Mouse (Mus musculus): Measurements from ENCODE around the gene Cops7a. TPM values are rescaled to one million over a fixed set of nuclear protein-coding genes. Genes with fewer than 3 reads are reported as not detected.
A peak's percentile ranks its signal among the peaks of the same experiment; 100 is the strongest.

Cops7a gene
- total RNA-seq, 2 experiments from 2014 or later = 99.1 to 100 TPM

DNA sequence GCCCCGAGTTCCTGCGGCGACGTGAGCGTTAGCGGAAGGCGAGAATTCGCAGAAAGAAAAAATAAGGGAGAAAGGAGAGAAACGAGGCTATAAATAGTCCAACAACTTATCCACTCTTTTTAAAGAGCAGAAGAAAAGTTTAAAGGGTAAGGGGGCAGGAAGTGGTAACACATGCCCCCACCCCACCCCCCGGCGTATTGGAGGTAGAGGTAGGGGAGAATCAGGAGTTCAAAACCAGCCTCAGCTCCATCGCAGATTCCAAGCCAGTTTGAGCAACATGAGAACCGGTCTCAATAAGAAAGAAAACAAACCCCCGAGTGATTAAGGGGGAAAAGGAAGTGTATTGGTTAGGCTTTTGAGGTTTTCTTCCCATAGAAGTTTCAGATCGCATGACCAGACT is 409 bp upstream of the Cops7a start:
- no peak for DNase-seq
- intact Hi-C loops (cut with DNase I; ENCODE audit: low total_unique reads) = no loop called here

DNA sequence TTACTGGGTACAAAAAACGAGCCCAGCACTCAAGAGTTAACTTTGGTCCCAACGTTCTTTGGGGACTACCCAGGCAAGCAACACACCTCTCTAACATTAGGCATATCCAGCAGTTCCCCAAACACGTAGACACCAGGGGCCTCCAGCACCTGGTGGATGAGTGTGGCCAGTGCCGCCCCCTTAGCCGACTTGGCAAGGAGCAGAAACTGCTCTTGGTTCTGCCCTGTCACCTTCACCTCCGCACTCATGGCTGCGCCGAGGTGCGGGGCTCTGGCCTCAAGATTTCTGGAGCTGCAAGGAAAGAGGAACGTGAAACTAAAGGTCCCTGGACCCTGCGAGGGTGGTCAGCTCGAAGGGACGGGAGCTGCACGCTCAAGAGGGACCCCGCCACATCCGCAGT is 700 bp downstream of the Cops7a start:
- intact Hi-C loops (cut with DNase I; ENCODE audit: low total_unique reads) = no loop called here
- peak; percentile 6 for DNase-seq

DNA sequence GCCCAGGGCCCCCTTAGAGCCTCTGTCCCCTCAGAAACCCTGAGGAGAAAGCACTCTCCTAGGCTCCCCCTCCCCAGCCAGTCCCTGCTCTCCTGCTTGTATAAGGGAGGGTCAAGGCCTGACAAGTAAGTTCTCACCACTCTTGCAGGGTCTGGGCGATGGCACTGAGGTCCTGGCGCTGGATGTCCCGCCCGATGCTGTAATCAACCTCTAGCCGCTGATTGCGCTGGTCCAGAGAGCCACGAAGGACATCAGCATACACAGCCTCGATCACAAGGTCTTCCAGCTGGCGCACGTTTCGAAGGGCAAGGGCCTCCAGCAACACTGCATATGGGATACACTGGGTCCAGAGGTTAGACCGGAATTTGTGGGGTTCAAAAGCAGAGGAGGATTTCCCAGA is 4.3 kb downstream of the Cops7a start:
- no peak for DNase-seq
- intact Hi-C loops (cut with DNase I; ENCODE audit: low total_unique reads) = no loop called here

DNA sequence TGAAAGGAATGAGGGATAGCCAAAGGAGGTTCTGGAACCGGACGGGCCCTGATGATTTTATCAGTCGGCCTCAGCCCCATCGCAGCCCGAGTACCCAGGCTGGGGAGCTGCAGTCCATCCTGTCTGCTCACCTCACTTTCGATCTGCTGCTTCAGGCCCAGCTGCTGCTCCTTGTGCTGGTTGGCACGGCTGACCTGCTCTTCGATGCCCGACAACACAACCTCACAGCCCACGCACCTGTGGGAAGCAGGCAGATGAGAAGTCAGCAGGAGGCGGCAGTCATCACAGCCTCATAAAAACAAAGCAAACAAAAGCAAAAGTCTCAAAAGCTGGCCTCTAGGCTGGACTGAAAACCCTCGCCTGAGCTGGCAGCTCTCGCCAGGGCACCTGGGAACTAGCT is 5.4 kb downstream of the Cops7a start:
- DNase-seq = no peak
- intact Hi-C loops (cut with DNase I; ENCODE audit: low total_unique reads) = no loop called here

DNA sequence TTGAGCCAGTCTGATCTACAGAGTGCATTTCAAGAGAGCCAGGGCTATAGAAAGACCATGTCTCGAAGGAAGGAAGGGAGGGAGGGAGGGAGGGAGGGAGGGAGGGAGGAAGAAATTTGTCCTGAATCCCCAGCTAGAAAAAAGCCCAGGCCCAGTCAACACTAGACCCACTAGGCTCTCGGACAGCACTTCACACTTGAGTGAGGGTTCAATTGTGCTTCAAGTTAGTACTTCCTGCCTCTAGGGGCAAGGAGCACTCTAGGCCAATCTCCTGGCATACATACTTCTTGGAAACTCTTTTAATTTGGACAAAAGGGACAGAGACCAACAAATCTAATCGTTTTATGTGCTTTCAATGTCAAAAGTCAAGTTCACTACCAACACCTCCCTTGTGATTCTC is 7.2 kb downstream of the Cops7a start:
- intact Hi-C loops (cut with DNase I; ENCODE audit: low total_unique reads) = no loop called here

DNA sequence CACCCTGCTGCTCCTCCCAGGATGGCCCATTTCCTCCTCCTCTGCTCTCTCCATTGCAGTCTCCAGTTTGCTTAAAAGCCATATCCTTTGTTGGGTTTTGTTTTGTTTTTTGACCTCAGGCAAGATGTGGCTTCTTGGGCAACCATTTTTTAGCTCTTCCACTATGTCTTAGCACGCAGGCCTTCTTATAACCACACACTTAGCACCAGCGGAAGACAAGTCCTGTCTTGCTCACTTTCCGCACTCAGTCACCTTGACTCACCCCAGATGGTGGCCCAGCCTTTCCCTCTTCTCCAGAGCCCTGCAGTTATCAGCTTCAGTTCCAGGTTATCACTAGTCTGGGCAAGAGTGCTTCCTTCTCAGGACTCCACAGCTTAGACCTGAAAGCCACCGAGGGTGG is 10.1 kb downstream of the Cops7a start:
- intact Hi-C loops (cut with DNase I; ENCODE audit: low total_unique reads) = no loop called here
- no peak for DNase-seq

More for the DNA sequence above, 7.2 kb downstream of the Cops7a start:
- no peak for DNase-seq

DNA sequence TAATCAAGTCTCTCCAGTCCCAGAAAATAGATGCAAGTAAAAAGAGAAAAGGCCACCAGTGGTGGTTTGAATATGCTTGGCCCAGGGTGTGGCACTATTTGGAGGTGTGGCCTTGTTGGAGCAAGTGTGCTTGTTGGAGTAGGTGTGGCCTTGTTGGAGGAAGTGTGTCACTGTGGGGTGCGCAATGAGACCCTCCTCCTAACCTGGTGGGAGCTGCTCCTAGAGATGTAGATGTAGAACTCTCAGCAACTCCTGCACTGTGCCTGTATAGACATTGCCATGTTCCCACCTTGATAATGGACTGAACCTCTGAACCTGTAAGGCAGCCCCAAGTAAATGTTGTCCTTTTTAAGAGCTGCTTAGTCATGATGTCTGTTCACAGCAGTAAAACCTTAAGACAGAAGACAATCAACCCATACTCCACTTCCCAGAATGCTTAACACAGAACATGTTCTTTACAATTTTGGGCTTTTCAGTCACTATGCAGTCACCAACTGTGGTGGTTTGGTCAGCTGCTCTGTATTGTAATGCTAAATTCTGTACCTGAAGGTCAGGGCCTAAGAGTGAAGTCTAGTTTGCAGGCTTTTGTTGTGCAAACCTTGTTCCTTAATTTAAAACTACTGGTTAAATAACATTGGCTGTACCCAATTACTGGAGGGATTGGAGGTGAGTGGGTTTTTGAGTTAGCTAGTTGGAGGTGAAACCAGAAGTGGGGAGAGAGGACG is 11.2 kb downstream of the Cops7a start:
- intact Hi-C loops (cut with DNase I; ENCODE audit: low total_unique reads) = no loop called here
- DNase-seq = no peak

DNA sequence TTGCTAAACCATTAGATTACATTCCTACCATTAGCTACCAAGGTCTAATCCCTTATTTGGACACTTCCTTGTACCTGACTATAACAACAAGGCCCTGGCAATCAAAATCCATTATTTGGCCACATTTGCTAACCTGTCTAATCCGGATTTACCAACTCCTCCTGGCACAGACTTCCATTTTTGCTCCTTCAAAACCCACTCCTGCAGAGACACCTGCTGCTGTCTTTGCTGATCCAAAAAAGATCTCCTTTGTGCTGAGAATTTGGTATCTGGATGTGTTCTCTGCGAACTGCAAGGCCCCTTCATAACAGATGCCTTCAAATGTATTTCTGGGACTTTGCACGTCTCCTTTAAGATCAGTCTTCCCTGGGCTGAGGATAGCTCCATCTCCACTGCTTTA is 21.8 kb downstream of the Cops7a start:
- no peak for DNase-seq
- intact Hi-C loops (cut with DNase I; ENCODE audit: low total_unique reads) = no loop called here

DNA sequence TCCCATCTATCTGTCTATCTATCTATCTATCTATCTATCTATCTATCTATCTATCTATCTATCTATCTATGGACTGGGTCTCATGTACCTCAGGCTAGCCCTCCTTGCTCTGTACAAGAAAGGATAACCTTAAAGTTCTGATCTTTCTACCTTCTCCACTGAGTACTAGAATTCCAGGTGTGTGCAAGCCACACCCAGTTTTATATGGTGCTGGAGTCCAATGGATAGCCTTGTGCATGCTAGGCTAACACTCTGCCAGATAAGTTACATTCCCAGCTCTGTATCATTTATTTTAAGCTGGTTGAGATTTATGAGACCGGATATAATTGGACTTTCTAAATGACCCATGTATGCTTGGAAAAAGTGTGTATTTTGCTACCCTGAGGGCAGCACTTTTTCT is 23.7 kb downstream of the Cops7a start:
- DNase-seq = no peak
- intact Hi-C loops (cut with DNase I; ENCODE audit: low total_unique reads) = no loop called here

DNA sequence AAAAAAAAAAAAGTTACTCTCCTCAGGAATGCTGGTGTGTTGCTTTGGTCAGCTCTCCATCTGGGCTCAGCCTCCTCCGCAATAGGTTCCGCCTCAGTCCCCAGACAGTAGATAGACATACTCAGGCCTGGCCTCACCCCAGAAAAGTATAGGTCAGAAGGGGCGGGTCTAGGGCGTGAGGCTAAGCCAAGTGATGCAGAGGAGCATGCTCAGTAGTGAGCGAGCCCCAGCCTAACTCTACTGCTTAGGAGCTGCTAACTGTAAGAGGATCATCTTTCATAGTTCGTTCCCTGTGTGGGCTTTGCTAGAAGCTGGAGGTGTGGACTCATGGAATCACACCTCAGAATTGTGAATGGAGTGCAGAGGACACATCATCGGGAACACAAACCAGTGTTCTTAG is 26.8 kb downstream of the Cops7a start:
- intact Hi-C loops (cut with DNase I; ENCODE audit: low total_unique reads) = no loop called here
- DNase-seq = no peak

DNA sequence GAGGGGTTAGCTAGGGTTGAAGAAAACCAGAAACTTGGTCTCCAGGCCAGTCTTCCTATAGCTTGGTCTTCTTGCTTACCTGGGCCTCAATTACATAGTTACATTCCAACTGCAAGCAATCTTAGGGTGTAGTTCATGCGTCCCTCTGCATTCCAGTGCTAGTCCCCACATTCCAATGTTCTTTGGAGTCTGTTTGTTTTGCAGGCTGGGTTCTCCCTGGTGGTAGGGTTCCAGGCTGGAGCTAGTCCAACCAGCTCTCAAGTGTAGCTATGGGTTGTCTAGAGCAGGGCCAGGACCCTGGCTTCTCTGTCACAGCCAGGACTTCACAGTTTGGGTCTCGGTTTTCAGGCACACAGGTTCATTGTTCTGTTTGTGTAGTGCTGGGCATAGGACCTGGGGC is 27.8 kb downstream of the Cops7a start:
- DNase-seq = no peak
- intact Hi-C loops (cut with DNase I; ENCODE audit: low total_unique reads) = no loop called here

DNA sequence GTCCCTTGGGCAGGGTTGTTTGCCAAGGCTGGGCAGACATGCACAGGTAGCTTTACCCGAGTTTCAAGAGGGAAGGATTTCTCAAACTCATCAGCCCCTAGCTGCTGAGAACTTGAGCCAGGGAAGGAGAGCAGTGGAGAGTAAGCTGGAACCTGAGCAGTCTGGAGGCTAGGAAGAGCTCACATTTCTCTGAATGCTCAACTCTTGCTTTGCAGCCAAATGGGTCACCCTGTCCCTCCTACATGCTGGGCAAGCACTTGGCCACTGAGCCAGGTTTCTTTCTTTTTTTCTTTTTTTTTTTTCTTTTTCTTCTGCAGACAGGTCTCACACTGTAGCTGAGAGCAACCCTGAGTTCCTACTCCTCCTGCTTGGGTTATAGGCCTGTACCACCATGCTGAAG is 28.7 kb downstream of the Cops7a start:
- no peak for DNase-seq

DNA sequence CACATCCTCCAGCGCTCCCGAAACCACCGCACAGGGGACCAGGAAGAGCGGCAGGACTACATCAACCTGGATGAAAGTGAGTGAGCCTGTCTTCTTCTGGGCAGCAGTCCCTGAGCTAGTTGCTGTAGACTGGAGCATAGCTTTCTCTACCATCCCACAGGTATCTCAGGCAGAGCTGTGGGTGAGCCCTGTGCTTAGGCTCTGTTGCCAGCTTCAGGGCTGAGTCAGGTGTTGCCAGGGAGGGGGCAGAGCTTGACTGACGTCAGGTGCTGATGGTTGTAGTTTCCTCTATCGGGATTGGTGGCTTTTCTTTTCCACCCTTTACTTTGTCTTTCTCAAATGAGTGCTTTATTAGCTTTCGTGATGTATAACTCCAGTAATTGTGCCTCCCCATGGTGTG is 30.7 kb downstream of the Cops7a start:
- no peak for DNase-seq

More for the DNA sequence above, 28.7 kb downstream of the Cops7a start:
- intact Hi-C loops (cut with DNase I; ENCODE audit: low total_unique reads) = no loop called here

DNA sequence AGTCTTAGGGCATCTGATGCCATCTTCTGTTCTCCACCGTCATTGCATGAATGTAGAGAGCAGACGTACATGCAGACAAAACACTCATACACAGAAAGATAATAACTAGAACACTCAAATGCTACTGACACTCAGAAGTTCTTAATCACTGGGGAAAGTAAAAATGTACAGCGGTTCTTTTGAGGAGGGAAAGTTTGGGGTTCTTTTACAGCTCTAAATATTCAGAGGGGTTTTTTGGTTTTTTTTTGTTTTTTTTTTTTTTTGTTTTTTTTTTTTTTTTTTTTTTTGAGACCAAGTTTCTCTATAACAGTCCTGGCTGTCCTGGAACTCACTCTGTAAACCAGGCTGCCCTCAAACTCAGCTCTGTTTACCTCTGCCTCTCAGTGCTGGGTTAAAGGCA is 32.2 kb downstream of the Cops7a start:
- no peak for DNase-seq
- intact Hi-C loops (cut with DNase I; ENCODE audit: low total_unique reads) = no loop called here

More for the DNA sequence above, 30.7 kb downstream of the Cops7a start:
- intact Hi-C loops (cut with DNase I; ENCODE audit: low total_unique reads) = no loop called here

DNA sequence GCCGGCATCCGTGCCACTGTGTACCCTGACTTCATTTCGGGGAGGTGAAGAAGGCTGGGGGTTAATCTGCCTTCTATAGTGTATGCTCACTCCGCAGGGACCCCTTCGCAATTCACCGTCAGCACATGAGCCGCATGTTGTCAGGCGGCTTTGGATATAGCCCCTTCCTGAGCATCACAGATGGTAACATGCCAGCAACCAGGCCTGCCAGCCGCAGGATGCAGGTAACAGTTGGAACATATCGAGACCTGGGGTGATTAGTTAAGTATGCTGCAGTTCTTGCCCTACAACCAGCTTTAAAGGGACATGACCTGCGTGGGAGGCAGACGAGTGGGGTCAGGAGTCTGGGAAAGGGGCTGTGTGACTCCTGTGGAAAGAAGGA is 33.0 kb downstream of the Cops7a start:
- no peak for DNase-seq
- intact Hi-C loops (cut with DNase I; ENCODE audit: low total_unique reads) = no loop called here

DNA sequence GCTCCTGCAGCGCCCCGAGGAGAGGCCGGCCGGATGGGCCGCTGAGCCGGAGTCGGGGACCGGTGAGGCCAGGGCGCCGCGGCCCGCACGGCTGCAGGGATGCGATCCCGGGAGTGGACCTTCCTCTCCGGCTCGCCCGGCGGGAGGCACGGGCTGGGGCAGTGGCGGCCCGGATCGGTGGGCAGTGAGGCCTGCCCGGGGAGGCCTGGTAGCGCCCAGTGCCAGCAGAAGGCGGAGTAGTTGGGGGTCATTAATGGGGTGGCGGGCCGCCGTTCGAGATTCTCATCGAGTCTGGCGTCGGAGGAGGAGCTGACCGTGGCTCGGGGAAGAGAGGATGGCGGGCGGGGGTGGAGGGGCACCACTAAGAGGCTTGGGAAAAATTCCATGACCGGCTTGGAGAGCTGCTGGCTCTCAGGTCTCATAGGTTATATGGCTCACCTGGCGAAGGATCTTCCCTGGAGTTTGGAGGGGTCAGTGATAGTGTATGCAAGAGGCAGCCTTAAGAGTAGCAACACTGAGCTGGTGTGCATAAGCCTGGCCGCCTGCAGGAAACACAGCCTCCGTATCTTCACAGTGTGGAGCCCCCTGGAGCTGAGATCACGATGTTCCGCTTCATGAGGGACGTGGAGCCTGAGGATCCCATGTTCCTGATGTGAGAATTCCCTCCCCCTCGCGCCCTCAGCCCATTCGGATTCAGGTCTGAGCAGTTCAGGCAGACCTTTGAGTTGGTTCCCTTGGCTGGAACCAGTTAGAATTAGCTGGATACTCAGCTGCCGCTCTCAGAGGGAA is 33.6 kb downstream of the Cops7a start:
- intact Hi-C loops (cut with DNase I; ENCODE audit: low total_unique reads) = no loop called here
- DNase-seq = peak; percentile 43

DNA sequence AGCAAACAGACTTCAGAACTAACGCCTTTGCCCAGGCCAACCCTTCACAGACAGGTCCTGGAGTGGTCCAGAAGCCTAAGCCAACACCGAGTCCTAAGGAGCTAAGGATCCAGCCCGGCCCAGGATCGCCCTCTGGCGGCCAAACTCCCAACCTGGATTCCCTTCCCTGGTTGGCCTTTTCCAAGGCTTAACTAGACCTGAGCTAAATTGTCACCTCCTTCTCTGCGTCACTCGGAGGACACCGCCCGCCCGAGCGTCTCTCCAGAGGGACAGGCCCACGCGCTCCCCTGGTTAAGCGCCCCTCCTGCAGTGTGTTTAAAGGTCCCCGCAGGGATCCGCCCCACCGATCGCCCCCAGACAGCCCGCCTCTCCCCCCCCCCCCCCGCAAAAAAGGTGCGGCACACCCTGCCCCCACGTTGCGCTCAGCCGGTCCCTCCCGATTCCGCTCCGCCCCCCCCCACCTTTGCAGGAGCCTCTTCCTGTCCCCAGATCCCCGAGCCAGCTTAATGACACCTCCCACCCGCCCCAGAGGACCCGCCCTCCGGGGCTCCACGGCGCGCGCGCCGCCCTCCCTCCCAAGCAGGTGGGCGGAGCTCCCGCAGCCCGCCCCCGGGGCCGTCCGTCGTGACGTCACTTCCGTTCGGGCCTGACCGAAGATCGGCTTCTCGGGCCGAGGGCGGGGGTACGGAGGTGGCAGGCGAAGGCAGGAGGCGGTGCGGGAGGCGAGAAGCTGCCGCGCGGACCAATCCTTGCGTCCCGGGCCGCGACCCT is 34.4 kb downstream of the Cops7a start, which contains the start of gene Mlf2:
TSS of gene Mlf2 (plus strand) at position 633 of the 771 bp plus-strand sequence.
- DNase-seq = peak; percentile 99
- intact Hi-C loops (cut with DNase I; ENCODE audit: low total_unique reads) = no loop called here

DNA sequence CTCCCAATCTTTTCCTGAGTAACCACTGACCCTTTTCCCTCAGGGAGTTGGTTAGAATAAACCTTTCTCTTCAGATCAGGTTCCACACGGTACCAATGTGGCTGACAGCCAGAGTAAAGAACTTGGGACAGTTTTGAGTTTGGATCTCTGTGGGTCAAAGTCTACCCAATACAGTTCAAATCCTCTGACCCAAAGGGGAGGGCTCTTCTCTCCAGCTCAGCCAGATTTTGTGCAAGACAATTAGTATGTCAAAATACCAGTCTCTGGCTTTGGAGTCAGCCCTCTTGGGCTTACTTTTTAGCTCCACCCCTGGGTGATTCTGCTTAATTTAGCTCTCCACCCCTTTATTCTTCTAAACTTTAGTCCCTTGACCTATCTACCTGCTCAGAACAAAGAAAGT is 35.1 kb downstream of the Cops7a start:
- no peak for DNase-seq
- intact Hi-C loops (cut with DNase I; ENCODE audit: low total_unique reads) = no loop called here

DNA sequence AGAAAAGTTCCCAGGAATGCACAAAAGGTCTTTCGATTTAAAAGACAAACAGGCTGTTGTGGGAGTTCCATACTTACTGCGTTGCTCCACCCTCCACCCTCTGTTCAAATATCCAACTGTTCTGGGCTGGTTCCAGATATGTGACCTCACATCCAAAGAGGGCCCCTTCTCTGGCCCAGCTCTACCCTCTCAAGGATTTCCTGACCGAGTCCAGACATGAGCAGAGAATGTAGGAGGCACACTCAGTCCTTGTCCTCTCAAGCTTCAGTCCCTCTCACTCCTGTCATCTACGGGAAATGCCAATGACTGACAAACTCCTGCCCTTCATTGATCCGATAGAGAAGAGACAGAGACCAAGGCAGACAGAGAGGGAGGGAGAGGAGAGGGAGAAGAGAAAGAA is 39.4 kb downstream of the Cops7a start:
- intact Hi-C loops (cut with DNase I; ENCODE audit: low total_unique reads) = no loop called here
- DNase-seq = no peak

DNA sequence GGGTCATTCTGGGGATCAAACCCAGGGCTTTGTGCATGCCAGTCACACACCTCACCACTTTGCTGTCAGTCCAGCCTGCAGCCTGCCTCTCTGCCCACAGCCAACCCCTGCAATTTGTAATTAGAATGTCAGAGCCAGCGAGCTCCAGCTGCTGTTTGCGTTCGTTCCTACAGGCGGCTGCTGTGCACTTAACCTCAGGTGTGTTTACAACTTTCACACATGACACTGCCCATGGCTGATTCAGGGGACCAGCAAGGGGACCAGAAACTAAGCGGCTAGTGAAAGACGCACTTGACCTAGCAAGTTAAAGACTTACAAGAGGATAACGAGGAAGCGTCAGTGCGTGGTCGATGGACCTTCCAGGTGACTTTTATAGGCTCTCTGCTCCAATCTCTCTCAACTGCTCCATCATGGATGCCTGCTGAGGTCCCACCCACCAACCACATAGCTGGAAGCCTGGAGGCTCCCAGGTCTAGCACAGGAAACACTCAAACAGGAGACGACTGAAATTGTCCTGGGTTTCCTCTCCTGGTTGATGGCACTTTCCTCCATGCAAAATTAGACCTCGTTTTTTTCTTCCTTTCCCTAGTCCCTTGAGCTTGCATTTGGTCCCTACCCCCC is 40.1 kb downstream of the Cops7a start:
- intact Hi-C loops (cut with DNase I; ENCODE audit: low total_unique reads) = no loop called here
- DNase-seq = no peak

All from gastrocnemius, postnatal 14 days (tissue).